Mouse (Mus musculus): ENCODE results near the gene Gm5475. TPM values are rescaled to one million over a fixed set of nuclear protein-coding genes. Genes with fewer than 3 reads are reported as not detected.

Gm5475 gene
- polyA plus RNA-seq, 1 experiment from 2014 or later: 0.12 TPM

DNA sequence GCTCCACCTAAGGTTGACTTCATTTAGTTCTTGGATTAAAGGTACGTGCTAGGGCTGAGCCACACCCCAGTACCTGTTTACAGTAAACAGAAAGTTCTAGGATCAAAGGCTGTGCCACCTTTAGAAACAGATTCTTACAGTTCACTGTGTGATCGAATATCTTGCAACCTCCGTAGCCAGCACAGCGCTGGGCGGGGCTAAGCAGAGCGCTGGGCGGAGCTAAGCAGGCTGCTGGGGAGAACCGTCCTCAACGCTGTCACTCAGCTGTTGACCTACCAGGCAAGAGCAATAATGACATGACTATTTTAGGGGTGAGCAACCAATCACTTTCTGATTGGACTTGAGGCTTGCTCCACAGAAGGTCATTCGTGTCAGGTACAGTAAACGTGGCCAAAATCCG, 39.0 kb downstream of the Gm5475 start:
- no peak overlapping the region for H3K4me3 ChIP-seq (ENCODE audit: low read depth, low read length)
- no peak for TF ChIP-seq EP300 (IDR thresholded peaks at IDR 0.05)
- no peak for TF ChIP-seq CTCF (IDR thresholded peaks at IDR 0.05)
- no peaks in the 10 kb centered on the region for H3K36me3 ChIP-seq (ENCODE audit: insufficient read depth, low read length)
- peak overlapping the region; percentile 25; the same call in 1 of the 2 replicates for H3K4me2 ChIP-seq (replicated peaks; ENCODE audit: low read depth, low read length)
- no peak overlapping the region for H3K27ac ChIP-seq (ENCODE audit: low read length)
- ATAC-seq (peak; percentile 60), DNase-seq (ENCODE audit: low spot score) (peak; percentile 62)
- H3K27me3 ChIP-seq (replicated peaks; ENCODE audit: insufficient read depth, low read length): no peaks in the 10 kb centered on the region
- no peaks in the 10 kb centered on the region for H3K9me3 ChIP-seq (ENCODE audit: low read length)
- no peaks in the 10 kb centered on the region for H3K4me1 ChIP-seq (ENCODE audit: insufficient read depth, low read depth, low read length)
- H3K9ac ChIP-seq (replicated peaks; ENCODE audit: low read depth): no peak overlapping the region
- 8% methylated on average over 12 of the region's 12 CpGs for WGBS

DNA sequence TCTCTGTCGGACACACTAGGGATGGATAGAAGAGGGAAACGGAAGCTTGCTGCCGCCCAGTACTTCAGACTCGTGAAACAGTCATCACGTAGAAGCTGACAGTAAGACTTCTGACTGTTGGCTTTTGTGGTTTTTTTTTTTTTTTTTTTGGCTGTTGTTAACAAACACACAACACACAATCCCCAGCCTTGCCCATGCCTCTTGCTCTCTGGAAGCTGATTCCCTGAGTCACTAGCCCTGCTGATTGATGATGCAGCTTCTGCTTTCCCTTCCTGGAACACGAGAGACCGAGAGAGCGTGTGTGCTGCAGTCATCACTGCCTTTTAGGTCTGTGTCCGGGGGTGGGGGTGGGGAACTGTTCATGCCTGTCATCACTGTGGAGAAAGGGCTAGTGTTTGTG, 39.7 kb downstream of the Gm5475 start:
- Histone ChIP-seq H3K4me3 (ENCODE audit: low read depth, low read length) (no peak overlapping the region), H3K27me3 (replicated peaks; ENCODE audit: insufficient read depth, low read length) (no peaks in the 10 kb centered on the region), H3K9me3 (ENCODE audit: low read length) (no peaks in the 10 kb centered on the region), H3K9ac (replicated peaks; ENCODE audit: low read depth) (no peak overlapping the region), H3K36me3 (ENCODE audit: insufficient read depth, low read length) (no peaks in the 10 kb centered on the region), H3K4me2 (replicated peaks; ENCODE audit: low read depth, low read length) (no peak overlapping the region), H3K27ac (ENCODE audit: low read length) (no peak overlapping the region), H3K4me1 (ENCODE audit: insufficient read depth, low read depth, low read length) (no peaks in the 10 kb centered on the region)
- 65% methylated on average over 9 of the region's 9 CpGs for WGBS
- ATAC-seq: no peak
- no peak for DNase-seq (ENCODE audit: low spot score)
- no peak for TF ChIP-seq CTCF (IDR thresholded peaks at IDR 0.05)
- no peak for TF ChIP-seq EP300 (IDR thresholded peaks at IDR 0.05)

DNA sequence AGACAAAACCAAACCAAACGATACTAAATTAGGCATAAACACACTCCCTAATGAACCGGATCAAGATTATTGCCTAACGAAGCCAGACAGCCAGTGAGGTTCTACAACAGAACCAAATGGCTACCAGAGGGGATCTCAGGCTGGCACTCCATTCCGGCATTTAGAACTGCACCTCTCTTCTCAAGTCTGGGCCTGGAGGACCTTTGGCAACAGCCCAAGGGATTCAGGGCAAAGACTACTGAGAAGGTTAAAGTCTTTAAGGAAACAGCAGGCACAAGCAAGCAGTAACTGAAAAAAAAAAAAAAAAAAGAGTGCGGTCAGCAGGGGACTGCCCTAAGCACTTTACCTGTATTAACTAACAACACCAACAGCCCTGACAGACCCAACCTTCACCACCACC, 40.1 kb downstream of the Gm5475 start:
- no peaks in the 10 kb centered on the region for H3K36me3 ChIP-seq (ENCODE audit: insufficient read depth, low read length)
- H3K9ac ChIP-seq (replicated peaks; ENCODE audit: low read depth): no peak overlapping the region
- H3K9me3 ChIP-seq (ENCODE audit: low read length): no peaks in the 10 kb centered on the region
- no peaks in the 10 kb centered on the region for H3K4me1 ChIP-seq (ENCODE audit: insufficient read depth, low read depth, low read length)
- H3K4me2 ChIP-seq (replicated peaks; ENCODE audit: low read depth, low read length): no peak overlapping the region
- DNase-seq (ENCODE audit: low spot score) (no peak), ATAC-seq (no peak)
- H3K27ac ChIP-seq (ENCODE audit: low read length): no peak overlapping the region
- no peak overlapping the region for H3K4me3 ChIP-seq (ENCODE audit: low read depth, low read length)
- no peaks in the 10 kb centered on the region for H3K27me3 ChIP-seq (replicated peaks; ENCODE audit: insufficient read depth, low read length)
- 80% methylated on average over 5 of the region's 5 CpGs for WGBS
- no peak for TF ChIP-seq EP300 (IDR thresholded peaks at IDR 0.05)
- TF ChIP-seq CTCF (IDR thresholded peaks at IDR 0.05): no peak

- H3K4me2 ChIP-seq (replicated peaks; ENCODE audit: low read depth, low read length): no peak overlapping the region
- H3K27me3 ChIP-seq (replicated peaks; ENCODE audit: insufficient read depth, low read length): no peaks in the 10 kb centered on the region
- no peaks in the 10 kb centered on the region for H3K9me3 ChIP-seq (ENCODE audit: low read length)
- H3K36me3 ChIP-seq (ENCODE audit: insufficient read depth, low read length): no peaks in the 10 kb centered on the region
- H3K9ac ChIP-seq (replicated peaks; ENCODE audit: low read depth): no peak overlapping the region
- peak; percentile 78 for DNase-seq (ENCODE audit: low spot score)
- no peak overlapping the region for H3K27ac ChIP-seq (ENCODE audit: low read length)
- 22% methylated on average over 6 of the region's 6 CpGs for WGBS
- ATAC-seq: 0 out of 2 replicates have a peak, but pooled peaks have one; percentile 22
- no peaks in the 10 kb centered on the region; the same call in 1 of the 2 replicates for H3K4me1 ChIP-seq (ENCODE audit: insufficient read depth, low read depth, low read length)
- TF ChIP-seq EP300 (IDR thresholded peaks at IDR 0.05) (no peak), CTCF (IDR thresholded peaks at IDR 0.05) (peak; percentile 76)
- no peak overlapping the region for H3K4me3 ChIP-seq (ENCODE audit: low read depth, low read length)
Measured at GRCm38 (mm10) chr15:100463712-100464111, 41.8 kb downstream of the Gm5475 start.

- Histone ChIP-seq H3K4me1 (ENCODE audit: insufficient read depth, low read depth, low read length) (peaks cover 8% of the 10 kb centered on the region; the same call in 1 of the 2 replicates), H3K27ac (ENCODE audit: low read length) (no peak overlapping the region), H3K27me3 (replicated peaks; ENCODE audit: insufficient read depth, low read length) (no peaks in the 10 kb centered on the region), H3K4me2 (replicated peaks; ENCODE audit: low read depth, low read length) (no peak overlapping the region), H3K9me3 (ENCODE audit: low read length) (no peaks in the 10 kb centered on the region), H3K9ac (replicated peaks; ENCODE audit: low read depth) (no peak overlapping the region), H3K4me3 (ENCODE audit: low read depth, low read length) (no peak overlapping the region), H3K36me3 (ENCODE audit: insufficient read depth, low read length) (no peaks in the 10 kb centered on the region)
- 73% methylated on average over 2 of the region's 2 CpGs for WGBS
- no peak for DNase-seq (ENCODE audit: low spot score)
- TF ChIP-seq CTCF (IDR thresholded peaks at IDR 0.05) (no peak; the same call in 1 of the 2 replicates), EP300 (IDR thresholded peaks at IDR 0.05) (no peak)
- ATAC-seq: no peak
Measured at GRCm38 (mm10) chr15:100465432-100465831, 43.5 kb downstream of the Gm5475 start.

GRCm38 (mm10) chr15:100467738-100468137, 45.8 kb downstream of the Gm5475 start:
- H3K4me3 ChIP-seq (ENCODE audit: low read depth, low read length): no peak overlapping the region
- no peak overlapping the region for H3K4me2 ChIP-seq (replicated peaks; ENCODE audit: low read depth, low read length)
- no peak overlapping the region for H3K27ac ChIP-seq (ENCODE audit: low read length)
- 40% methylated on average over 8 of the region's 8 CpGs for WGBS
- no peaks in the 10 kb centered on the region for H3K9me3 ChIP-seq (ENCODE audit: low read length)
- H3K27me3 ChIP-seq (replicated peaks; ENCODE audit: insufficient read depth, low read length): no peaks in the 10 kb centered on the region
- H3K4me1 ChIP-seq (ENCODE audit: insufficient read depth, low read depth, low read length): peaks cover 8% of the 10 kb centered on the region; the same call in 1 of the 2 replicates
- no peak for DNase-seq (ENCODE audit: low spot score)
- no peak overlapping the region for H3K9ac ChIP-seq (replicated peaks; ENCODE audit: low read depth)
- ATAC-seq: no peak
- TF ChIP-seq EP300 (IDR thresholded peaks at IDR 0.05) (no peak), CTCF (IDR thresholded peaks at IDR 0.05) (no peak)
- H3K36me3 ChIP-seq (ENCODE audit: insufficient read depth, low read length): no peaks in the 10 kb centered on the region

Data from lung, postnatal 0 days (tissue).